Mouse (Mus musculus): ENCODE measurements around the gene Lsm5. TPM values are rescaled to one million over a fixed set of nuclear protein-coding genes. Genes with fewer than 3 reads are reported as not detected.
A peak's percentile ranks its signal among the peaks of the same experiment; 100 is the strongest.

The Lsm5 gene
- total RNA-seq (2021), result 10 to 100 TPM; 29.1 to 33.2 TPM
- long read RNA-seq, experiment 1, partial matches to known transcripts, result 0 of 3 reads
- long read RNA-seq, experiment 1, other reads (novel, unspliced or antisense), result 0 of 3 reads
- long read RNA-seq, experiment 2, transcript Lsm5-201 (5 exons, 494 nt), result major isoform, 12 of 13 reads
- long read RNA-seq, experiment 2, partial matches to known transcripts, result 0 of 13 reads
- long read RNA-seq, experiment 2, other reads (novel, unspliced or antisense), result 1 of 13 reads

DNA sequence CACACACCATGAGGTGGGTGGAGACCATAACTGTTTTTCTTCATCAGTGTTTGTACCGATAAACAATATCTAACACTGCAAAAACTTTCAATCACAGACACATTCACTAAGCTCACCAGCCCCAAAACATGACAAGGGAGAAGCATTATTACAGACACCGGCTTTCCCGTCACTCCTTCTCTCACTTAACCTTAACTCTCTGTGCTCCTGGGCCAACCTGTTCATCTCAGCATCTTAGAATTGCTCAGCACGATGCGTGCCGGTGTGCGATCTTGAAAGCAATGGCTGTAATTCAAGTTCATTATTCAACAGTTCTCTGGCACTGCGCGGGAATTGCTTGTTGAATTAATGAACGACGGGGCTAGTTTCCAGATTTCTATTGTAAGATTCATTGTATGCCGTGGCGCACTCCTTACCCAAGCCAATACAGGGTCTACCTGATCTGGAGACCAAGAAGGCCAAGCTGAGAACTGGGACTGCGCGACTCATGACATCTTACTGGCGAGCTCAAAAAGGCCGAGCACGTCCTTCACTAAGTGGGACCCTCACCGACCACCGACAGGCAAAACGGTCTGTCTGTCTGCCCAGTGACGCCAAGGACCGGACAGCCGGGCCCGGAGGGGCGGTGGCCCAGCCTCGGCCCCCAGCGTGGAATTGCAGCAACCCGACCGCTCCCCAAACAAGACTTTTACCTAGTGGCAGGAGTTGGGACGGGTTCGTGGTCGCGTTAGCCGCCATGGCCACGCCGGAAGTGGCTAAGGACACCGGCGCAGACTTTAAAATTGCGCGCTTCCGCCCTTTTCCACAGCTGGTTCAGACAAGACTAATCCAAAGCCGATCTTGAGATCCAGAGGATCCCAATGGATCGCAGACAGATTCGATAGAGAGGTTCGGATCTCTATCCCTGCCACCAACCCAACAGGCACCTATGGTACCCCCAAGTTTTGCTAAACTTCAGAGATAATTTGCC lies at the start of gene Lsm5:
Gene Lsm5 (minus strand): TSS at position 780 of the 970 bp plus-strand sequence.
- peak; percentile 68 for DNase-seq

DNA sequence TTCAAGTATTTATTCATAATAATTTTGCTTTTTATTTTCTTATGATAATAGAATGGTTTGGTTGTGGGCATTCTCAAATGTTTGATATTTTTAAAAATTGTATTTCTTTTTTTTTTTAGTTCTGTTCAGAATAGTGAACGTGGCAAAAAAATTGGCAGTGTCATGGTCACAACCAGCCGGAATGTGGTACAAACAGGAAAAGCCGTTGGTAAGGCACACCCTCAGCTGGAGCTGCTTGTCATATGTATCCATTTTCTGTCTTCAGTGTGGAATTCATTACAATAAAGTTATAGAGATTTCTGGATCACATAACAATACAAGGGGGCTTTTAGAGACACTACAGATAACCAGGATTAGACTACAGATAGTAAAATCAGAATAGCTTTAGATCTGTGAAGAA lies 49.2 kb upstream of the Lsm5 start:
- no peak for DNase-seq

DNA sequence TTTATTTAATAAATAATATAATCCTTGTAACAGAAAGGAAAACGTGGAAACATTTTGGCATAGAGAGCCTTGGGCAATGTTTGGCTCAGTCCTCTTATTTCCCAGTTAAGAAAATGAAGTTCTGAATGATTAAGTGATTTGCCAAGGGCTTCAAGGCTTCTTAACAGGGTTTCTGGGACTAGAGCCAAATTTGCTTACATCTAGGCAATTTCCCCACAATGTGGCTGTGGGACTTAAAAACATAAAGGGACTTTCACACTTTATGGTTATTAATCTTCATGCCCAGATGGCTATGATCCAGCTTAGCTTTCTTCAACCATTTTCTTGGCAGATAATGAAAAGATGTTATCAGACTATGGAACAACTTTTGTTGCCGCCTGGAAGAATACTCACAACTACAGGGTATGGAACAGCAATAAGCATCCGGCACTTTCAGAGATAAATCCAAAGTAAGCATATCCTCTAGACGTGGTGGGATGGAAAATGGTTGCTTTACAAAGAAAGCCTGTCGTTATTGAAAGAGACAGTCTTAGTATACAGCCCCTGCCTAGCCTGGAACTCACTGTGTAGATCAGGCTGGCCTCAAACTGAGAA lies 41.5 kb upstream of the Lsm5 start:
- DNase-seq, result no peak

DNA sequence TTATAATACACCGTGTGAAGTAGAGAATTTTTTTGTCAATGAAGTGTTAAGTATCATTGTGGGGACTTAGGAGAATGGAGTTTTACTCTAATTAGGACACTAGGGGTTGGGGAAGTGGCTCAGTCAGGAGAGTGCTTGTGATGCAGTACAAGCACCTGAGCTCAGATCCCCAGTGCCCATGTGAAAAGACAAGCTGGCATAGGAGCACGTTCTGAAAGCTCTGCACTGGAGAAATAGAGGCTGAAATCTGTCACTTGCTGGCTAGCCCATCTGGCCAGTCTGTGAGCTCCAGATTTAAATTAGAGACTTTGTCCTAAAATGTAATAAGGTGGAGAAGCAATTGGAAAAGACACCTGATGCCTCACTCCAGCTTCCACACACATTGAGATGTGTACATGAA lies 28.0 kb upstream of the Lsm5 start:
- DNase-seq, result no peak

DNA sequence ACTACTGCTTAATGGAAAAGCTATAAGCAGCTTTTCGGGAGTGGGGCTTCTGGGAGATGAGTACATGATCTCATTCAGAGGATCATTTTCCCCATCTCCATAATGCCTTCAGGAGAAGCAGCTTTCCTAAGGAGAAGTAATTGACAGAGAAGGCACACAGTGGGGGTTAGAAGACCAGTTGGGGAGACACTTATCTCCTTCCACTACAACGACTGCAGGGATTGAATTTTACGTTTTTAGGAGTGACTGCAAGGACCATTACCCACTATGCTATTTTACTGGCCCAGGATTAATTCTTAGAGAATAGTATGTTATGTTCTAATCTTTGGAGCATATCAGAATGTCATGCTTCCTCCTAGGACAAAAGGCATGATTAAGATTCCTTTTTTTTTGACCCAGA lies 16.4 kb upstream of the Lsm5 start:
- DNase-seq, result no peak

DNA sequence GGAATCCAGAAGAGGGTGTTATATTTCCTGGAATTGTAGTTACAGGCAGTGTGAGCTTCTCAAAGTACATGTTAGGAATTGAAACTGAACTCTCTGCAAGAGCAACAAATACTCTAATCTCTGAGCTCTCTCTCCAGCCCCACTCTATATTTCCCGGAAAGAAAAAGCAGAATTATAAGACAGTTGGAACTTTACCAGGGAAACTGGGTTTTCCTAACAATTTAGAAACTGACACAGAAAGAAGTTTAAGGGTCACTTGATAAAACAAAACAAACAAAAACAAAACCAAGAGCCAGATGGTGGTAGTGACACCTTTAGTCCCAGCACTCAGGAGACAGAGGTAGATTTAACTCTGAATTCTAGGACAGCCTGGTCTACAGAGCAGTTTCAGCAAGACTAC lies 14.6 kb upstream of the Lsm5 start:
- no peak for DNase-seq

DNA sequence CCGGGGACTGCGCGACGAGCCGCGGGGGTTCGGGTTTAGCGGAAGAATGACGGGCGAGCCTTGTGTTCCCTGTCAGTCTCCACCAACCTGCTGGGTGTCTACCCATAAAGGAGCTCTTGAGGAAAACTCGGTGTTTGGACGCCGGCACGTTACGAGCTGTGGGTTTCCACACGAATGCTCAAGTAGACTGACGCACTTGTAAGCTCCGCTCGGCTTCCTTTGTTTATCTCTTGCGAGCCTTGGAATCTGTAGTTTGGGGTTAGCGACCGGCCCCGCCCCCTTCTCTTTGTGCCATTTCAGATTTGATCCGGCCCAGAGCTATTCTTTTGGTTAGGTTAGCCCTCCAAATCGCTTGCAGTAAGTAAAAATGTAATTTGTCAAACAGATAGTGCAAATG lies 10.8 kb upstream of the Lsm5 start:
- no peak for DNase-seq

DNA sequence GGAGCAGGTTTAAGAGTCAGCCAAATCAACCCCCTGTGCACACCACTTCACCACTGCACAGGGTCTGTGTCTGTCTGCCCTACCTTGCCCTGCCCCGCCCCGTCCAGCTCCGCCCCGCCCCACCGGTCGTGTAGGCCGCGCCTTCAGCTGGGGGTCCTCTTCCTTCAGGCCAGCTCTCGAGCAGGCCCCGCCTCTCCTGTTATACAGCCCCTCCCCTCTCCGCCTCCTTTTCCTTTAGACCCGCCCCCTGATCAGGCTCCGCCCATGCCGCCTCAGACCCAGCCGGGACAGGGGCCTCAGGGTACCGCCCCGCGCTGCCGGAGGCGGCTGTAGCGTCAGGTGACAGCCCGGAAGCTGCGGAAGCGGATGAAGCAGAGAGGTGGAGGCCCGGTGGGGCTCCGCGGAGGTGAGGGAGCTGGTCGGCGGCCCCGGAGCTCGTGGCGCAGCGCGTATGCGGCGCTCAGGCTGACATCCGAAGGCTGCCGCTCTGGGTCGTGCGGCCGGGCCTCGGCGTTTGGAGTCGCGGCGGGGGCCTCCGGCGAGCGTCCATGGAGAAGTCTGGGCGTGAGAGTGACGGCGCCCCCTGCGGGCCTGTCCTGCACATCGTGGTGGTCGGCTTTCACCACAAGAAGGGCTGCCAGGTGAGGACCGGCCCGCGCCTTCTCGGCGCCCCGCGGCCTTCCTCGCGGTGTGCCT lies 10.2 kb upstream of the Lsm5 start, which contains the start of gene Avl9:
Gene Avl9 (plus strand): TSS at position 326 of the 696 bp plus-strand sequence.
- DNase-seq, result peak; percentile 96

DNA sequence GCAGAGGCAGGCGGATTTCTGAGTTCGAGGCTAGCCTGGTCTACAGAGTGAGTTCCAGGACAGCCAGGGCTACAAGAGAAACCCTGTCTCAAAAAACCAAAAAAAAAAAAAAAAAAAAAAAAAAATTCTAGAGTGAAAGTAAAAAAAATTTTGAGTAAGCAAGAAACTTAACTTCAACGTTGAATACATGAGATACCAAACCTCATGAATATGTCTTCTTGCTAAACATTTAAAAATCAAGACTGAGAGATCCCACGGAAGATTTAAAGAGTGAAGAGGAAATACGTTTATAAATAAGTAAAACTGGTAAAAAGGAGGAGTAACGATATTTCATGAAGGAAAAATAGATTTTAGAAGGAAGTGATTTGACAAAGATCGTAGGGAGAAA lies 9.7 kb upstream of the Lsm5 start:
- DNase-seq, result no peak

DNA sequence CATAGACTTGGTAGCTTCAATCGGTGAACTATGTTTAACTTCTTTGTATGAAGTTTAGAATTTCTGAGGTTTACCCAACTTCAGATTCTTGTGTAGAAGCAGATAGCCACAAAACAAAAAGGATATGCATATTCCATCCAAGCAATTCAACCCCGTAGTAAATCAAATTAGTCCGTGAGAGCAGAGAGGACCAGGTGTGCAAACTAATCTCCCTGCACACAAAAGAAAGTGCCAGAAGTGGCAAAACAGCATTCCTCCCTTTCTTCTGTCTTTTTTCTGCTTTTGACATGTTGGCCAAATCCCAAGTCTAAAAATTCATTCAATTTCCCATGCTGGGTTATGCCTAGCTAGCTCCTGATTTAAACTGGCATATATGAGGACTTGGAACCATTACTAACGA lies 12.1 kb downstream of the Lsm5 start:
- no peak for DNase-seq

DNA sequence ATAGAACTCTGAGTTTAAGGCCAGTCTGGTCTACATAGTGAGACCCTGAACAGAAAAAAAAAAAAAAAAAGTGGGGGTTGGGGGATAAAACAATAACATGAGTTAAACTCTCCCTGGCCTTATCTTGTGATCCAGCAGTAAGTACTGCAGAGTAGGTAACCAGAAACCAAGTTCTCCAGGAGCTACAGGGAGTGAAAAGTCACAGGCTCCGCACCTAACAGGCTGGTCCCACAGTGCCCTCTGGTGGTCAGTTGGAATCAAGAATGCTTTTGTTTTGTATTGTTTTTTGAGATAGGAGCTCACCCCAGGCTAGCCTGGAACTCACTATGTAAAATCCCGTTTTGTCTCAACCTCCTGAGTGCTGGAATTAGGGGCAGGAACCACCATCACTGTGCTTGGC lies 13.3 kb downstream of the Lsm5 start:
- DNase-seq, result peak; percentile 67

DNA sequence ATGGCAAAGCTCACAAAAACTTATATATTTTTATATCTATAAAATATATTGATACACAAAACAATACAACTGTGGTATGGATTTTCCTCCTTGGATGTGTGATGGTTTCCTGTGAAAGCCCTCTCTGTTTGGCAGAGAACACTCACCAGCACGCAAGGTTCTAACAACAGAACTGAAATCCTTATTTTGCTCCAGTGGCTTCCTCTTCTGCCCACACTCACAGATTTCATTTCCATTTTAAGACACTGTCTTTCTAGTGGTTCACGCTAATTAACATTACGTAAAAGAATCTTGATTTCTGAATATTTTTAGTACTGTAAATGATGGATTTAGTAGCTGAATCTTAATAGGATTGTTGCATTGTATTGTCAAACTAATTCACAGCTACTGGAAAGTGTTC lies 16.3 kb downstream of the Lsm5 start:
- DNase-seq, result no peak

DNA sequence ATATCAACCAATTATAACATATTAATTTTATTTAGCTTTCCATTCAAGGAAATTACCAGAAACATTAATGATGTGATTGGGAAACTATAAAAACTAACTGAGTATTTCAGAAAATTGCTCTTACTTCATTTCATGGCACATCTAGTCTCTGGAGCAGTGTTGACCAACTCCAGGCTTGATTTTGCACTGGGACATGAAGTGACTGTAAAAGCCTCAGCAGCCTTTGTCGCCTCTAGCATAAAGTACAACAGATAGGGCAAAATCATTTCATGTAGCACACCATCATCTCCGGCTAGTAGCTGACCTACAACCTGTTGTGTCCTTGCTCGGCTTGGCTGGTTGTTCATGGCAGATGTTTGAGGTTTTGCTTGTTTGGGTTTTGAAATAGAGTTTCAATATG lies 40.1 kb downstream of the Lsm5 start:
- DNase-seq, result no peak

DNA sequence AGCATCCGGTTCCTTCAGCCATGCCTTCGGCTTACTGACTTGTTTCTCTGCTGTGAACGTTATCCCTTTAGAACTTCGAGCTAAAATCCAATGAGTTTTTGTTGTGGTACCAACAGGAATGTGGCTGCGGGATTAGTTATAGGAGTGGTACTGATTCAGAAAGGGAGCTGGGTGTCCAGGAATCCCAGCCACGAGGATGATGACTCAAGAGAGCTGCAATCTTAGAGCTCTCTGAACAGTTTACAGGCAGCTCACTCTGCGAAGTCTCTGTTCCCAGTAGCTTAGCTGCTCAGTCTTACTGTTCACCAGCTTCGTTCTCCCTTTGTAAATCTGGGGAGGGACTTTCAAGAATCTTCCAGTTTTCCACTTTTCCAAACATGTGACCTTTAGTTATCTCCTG lies 49.1 kb downstream of the Lsm5 start:
- DNase-seq, result no peak

DNA sequence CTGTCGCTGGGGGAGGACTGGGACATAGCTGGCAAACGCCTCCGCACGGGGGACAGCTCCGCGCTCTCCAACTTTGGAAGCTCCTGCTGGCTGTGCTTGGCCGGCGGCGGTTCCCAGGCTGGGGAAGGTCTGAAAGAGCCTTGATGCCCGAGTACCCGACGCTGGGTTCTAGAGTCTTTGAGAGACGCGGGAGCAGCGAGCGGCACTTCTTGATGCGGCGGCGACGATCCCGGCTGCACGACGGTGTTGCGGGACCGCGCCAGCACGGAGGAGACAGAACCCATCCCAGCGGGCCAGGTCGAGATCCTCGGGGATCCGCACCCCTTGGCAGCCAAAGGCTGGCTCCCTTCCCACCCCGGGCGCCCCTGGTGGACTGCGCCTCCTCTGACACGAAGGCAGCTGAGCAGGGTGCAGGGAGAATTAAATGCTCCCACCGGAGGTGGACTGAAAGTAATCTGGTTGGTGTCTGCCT lies 52.4 kb downstream of the Lsm5 start:
- peak; percentile 22 for DNase-seq

Other genes with a start within 250 kb of the Lsm5 start
- 1 to 10 TPM; 2.0 to 3.5 TPM for gene Pde1c, start 135.6 kb downstream of the Lsm5 start, total RNA-seq (2021)
- gene Avl9, start 10.2 kb upstream of the Lsm5 start, total RNA-seq (2021), result 1 to 10 TPM; 6.9 to 7.4 TPM
- 10 to 100 TPM; 21.9 to 25.8 TPM for gene Kbtbd2, start 93.1 kb upstream of the Lsm5 start, total RNA-seq (2021)
- gene Fkbp9, start 127.3 kb upstream of the Lsm5 start, total RNA-seq (2021), result 100 to 1,000 TPM; 120 to 138 TPM
- gene Nt5c3, start 219.2 kb upstream of the Lsm5 start, total RNA-seq (2021), result 10 to 100 TPM; 50.8 to 60.3 TPM
- under 1 TPM; 0.20 to 0.23 TPM for gene Vmn1r4, start 219.3 kb upstream of the Lsm5 start, total RNA-seq (2021)